Mouse (Mus musculus): Measurements from ENCODE around the gene Zfp454. TPM values are rescaled to one million over a fixed set of nuclear protein-coding genes. Genes with fewer than 3 reads are reported as not detected.
A peak's percentile ranks its signal among the peaks of the same experiment; 100 is the strongest.

Gene Zfp454
- polyA plus RNA-seq, 1 experiment from 2014 or later: 15.7 TPM

GRCm38 (mm10) chr11:50826214-50826613 lies 61.2 kb downstream of the Zfp454 start:
- no peak for DNase-seq
- Histone ChIP-seq H3K36me3 (ENCODE audit: control insufficient read depth, insufficient read depth, low read length) (peaks cover 42% of the 10 kb centered on the region), H3K4me3 (replicated peaks; ENCODE audit: low read depth, low read length) (peak overlapping the region; percentile 87), H3K4me1 (ENCODE audit: control insufficient read depth, insufficient read depth, low read length) (peaks cover 11% of the 10 kb centered on the region; the same call in 1 of the 2 replicates), H3K9ac (replicated peaks; ENCODE audit: low read length) (peak overlapping the region; percentile 92), H3K27me3 (ENCODE audit: control insufficient read depth, insufficient read depth, low read length) (no peaks in the 10 kb centered on the region), H3K9me3 (ENCODE audit: control insufficient read depth, low read length) (no peaks in the 10 kb centered on the region), H3K4me2 (ENCODE audit: low read length) (peak overlapping the region; percentile 87), H3K27ac (replicated peaks; ENCODE audit: low read depth, low read length) (no peak overlapping the region)
- WGBS: 48% methylated on average over 2 of the region's 2 CpGs
- no peak for ATAC-seq (ENCODE audit: low FRiP score, low TSS enrichment)

Other genes with a start within 250 kb of the Zfp454 start
- gene Zfp354c, start 59.9 kb downstream of the Zfp454 start, polyA plus RNA-seq (2014; fragmentation: Nextera tagmentation; extraction: Ambion mirVana): 61.3 and 83.5 TPM in 2 replicates
- 1.6 and 1.9 TPM in 2 replicates for gene Zfp879, start 46.1 kb downstream of the Zfp454 start, polyA plus RNA-seq (2014; fragmentation: Nextera tagmentation; extraction: Ambion mirVana)
- gene Grm6, start 37.0 kb downstream of the Zfp454 start, polyA plus RNA-seq (2014; fragmentation: Nextera tagmentation; extraction: Ambion mirVana): not detected in 2 replicates
- gene Zfp2, start 28.5 kb upstream of the Zfp454 start, polyA plus RNA-seq (2014; fragmentation: Nextera tagmentation; extraction: Ambion mirVana): 59.6 and 59.9 TPM in 2 replicates
- 4.3 and 4.5 TPM in 2 replicates for gene Zfp354b, start 44.0 kb upstream of the Zfp454 start, polyA plus RNA-seq (2014; fragmentation: Nextera tagmentation; extraction: Ambion mirVana)
- not detected in 2 replicates for gene 4933414I15Rik, start 56.1 kb upstream of the Zfp454 start, polyA plus RNA-seq (2014; fragmentation: Nextera tagmentation; extraction: Ambion mirVana)
- gene Prop1, start 66.1 kb upstream of the Zfp454 start, polyA plus RNA-seq (2014; fragmentation: Nextera tagmentation; extraction: Ambion mirVana): not detected in 2 replicates
- gene Olfr1378, start 78.9 kb upstream of the Zfp454 start, polyA plus RNA-seq (2014; fragmentation: Nextera tagmentation; extraction: Ambion mirVana): not detected in 2 replicates
- gene Olfr1377, start 94.3 kb upstream of the Zfp454 start, polyA plus RNA-seq (2014; fragmentation: Nextera tagmentation; extraction: Ambion mirVana): not detected in 2 replicates
- not detected in 2 replicates for gene Olfr51, start 115.9 kb upstream of the Zfp454 start, polyA plus RNA-seq (2014; fragmentation: Nextera tagmentation; extraction: Ambion mirVana)
- not detected in 2 replicates for gene Olfr54, start 126.6 kb upstream of the Zfp454 start, polyA plus RNA-seq (2014; fragmentation: Nextera tagmentation; extraction: Ambion mirVana)
- not detected in 2 replicates for gene Olfr1375, start 160.5 kb upstream of the Zfp454 start, polyA plus RNA-seq (2014; fragmentation: Nextera tagmentation; extraction: Ambion mirVana)
- 15.6 and 16.5 TPM in 2 replicates for gene Zfp354a, start 171.6 kb upstream of the Zfp454 start, polyA plus RNA-seq (2014; fragmentation: Nextera tagmentation; extraction: Ambion mirVana)

Measured in midbrain, embryonic 14.5 days (tissue).